Mouse (Mus musculus) thymus, adult 2 months (tissue): ENCODE measurements around the gene Gm42906. TPM values are rescaled to one million over a fixed set of nuclear protein-coding genes. Genes with fewer than 3 reads are reported as not detected.

Experiments
- DNase-seq: peaks from one replicate; pipeline ENCODE4 v3.0.0; 2021
- H3K27ac ChIP-seq: fragments of 200-500 bp; 2 replicates; pipeline ENCODE4 v1.5.1; 2012; ENCODE audit warnings: low read length, control low read depth; ENCODE audit not compliant: control insufficient read depth, insufficient read depth
- H3K27me3 ChIP-seq: fragments of 200-500 bp; 2 replicates; pipeline ENCODE4 v1.6.1; 2012; ENCODE audit warnings: mild to moderate bottlenecking, low read length, moderate library complexity, mixed read lengths; ENCODE audit not compliant: control insufficient read depth, insufficient read depth
- H3K36me3 ChIP-seq: fragments of 200-500 bp; 2 replicates; pipeline ENCODE4 v1.6.1; 2012; ENCODE audit warnings: mild to moderate bottlenecking, low read length, moderate library complexity; ENCODE audit not compliant: control insufficient read depth, insufficient read depth
- H3K4me1 ChIP-seq: fragments of 200-500 bp; replicated peaks from 2 replicates; pipeline ENCODE4 v1.6.1; 2012; ENCODE audit warnings: low read length; ENCODE audit not compliant: control insufficient read depth, insufficient read depth
- H3K4me3 ChIP-seq: fragments of 200-500 bp; 2 replicates; pipeline ENCODE4 v1.5.1; 2012; ENCODE audit warnings: mild to moderate bottlenecking, low read length, control low read depth, moderate library complexity; ENCODE audit not compliant: control insufficient read depth, insufficient read depth
- CTCF ChIP-seq: fragments of 200-500 bp; IDR thresholded peaks from 2 replicates; pipeline ENCODE4 v1.5.1; 2012; ENCODE audit warnings: mild to moderate bottlenecking, control low read depth, low read length, moderate library complexity, borderline replicate concordance; ENCODE audit not compliant: control insufficient read depth, poor library complexity, insufficient read depth; ENCODE audit errors: extremely low read depth
- POLR2A ChIP-seq: fragments of 200-500 bp; IDR thresholded peaks from 2 replicates; pipeline ENCODE4 v1.6.1; 2012; ENCODE audit warnings: mild to moderate bottlenecking, low read length, control low read depth, moderate library complexity; ENCODE audit not compliant: control insufficient read depth, poor library complexity, insufficient read depth; ENCODE audit errors: extremely low read depth
- WGBS: fragments of 180-500 bp; shearing (Covaris S2); methylation state at CpG from one replicate; pipeline ENCODE4 v1.1.7; 2018; 5-methylcytosine and 5-hydroxymethylcytosine counted together
- polyA plus RNA-seq: library from polyadenylated mRNA; depleted of rRNA; stranded (reverse); fragments of >200 nt; gene quantifications from 2 replicates; pipeline ENCODE4 v1.2.3, GENCODE M21; 2012

The Gm42906 gene
- polyA plus RNA-seq, 1 experiment = not detected

DNA sequence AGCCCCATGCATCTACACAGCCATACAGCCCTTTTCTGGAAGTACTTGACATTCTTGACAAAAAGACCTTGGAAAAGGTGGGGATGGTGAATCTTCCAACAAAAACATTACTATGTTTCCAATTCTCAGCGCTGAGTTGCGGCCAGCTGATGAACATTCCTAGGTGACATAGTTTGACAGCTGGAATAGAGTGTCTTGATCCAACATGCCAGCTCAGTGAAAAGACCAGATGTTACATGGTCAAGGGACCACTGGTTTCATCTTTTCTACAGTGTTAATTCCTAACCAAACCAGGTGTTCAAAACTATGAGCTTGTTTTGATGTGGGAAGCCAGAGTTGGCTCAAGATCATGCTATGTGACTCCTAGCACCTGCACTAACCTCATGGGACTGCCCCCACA, 48.8 kb downstream of the Gm42906 start:
- Histone ChIP-seq H3K4me3 (no peak overlapping the region), H3K27me3 (no peaks in the 10 kb centered on the region), H3K4me1 (peaks cover 2% of the 10 kb centered on the region; the same call in 1 of the 2 replicates), H3K36me3 (no peaks in the 10 kb centered on the region), H3K27ac (no peak overlapping the region)
- WGBS = 81% methylated on average over 2 of the region's 2 CpGs
- DNase-seq = no peak
- no peak for TF ChIP-seq CTCF
- TF ChIP-seq POLR2A = no peak

DNA sequence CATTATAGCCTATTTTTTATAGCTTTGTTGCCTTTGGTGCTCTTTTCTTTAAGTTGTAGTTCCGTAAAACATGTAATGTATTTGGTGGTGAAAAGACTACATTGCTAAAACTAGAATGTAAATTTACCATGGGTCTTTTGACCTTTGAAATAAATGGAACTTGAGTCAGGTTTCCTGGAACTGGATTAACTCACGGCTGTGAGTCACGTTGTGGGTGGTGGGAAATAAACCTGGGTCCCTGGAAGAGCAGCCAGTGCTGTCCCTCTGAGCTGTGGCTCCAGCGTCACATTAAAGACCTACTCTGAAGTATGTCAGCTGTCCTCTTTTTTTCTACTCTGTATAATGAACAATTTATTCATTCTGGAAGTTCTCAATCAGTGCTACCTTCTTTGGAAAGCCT, 51.0 kb downstream of the Gm42906 start:
- Histone ChIP-seq H3K4me3 (no peak overlapping the region), H3K36me3 (no peaks in the 10 kb centered on the region), H3K27ac (no peak overlapping the region), H3K4me1 (peaks cover 2% of the 10 kb centered on the region; the same call in 1 of the 2 replicates), H3K27me3 (no peaks in the 10 kb centered on the region)
- DNase-seq = no peak
- 92% methylated on average over 4 of the region's 4 CpGs for WGBS
- TF ChIP-seq CTCF (no peak), POLR2A (no peak)

DNA sequence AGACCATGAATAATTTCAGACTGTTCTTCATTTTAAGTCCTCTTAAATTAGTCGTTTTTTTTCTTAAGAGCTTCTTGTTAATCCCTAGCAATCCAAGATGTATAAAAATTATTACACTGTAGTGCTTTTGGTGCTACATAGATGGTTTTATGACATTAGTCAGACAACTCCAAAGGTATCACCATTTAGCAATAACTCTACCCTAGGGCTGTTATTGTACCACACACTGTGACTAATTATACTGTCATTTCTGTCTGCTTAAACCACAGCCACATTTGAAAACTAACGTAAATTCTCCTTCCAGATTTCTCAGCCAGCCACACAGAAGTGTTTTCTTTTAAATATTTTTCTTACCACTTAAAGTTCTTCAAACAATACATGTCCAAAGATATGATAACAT, 53.1 kb downstream of the Gm42906 start:
- 86% methylated on average over 2 of the region's 2 CpGs for WGBS
- H3K4me3 ChIP-seq = no peak overlapping the region
- TF ChIP-seq CTCF (no peak), POLR2A (no peak)
- H3K4me1 ChIP-seq = peaks cover 2% of the 10 kb centered on the region; the same call in 1 of the 2 replicates
- H3K36me3 ChIP-seq = no peaks in the 10 kb centered on the region
- DNase-seq = no peak
- H3K27ac ChIP-seq = no peak overlapping the region
- no peaks in the 10 kb centered on the region for H3K27me3 ChIP-seq

DNA sequence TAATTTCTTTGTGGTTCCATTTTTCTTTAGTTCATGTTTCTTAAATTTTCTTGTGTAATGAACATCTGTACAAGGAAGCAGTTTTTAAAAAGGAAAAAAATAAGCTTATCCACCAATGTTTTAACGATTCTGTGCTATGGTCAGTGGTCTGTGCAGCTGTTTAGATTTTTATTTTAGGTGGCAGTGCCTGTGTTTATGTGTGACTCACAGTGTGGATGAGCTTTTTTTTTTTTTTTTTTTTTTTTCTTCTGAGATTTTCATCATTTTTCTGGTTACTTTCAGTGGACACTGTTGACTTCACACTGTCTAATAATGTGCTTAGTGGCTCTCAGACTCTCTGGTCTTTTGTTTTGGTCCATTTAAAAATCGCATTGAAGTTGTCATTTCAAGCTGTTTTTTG, 56.8 kb downstream of the Gm42906 start:
- no peaks in the 10 kb centered on the region for H3K36me3 ChIP-seq
- TF ChIP-seq POLR2A = no peak
- TF ChIP-seq CTCF = no peak
- no peaks in the 10 kb centered on the region for H3K4me1 ChIP-seq
- 94% methylated on average over 2 of the region's 2 CpGs for WGBS
- no peak overlapping the region for H3K27ac ChIP-seq
- no peak overlapping the region for H3K4me3 ChIP-seq
- no peak for DNase-seq
- H3K27me3 ChIP-seq = no peaks in the 10 kb centered on the region

DNA sequence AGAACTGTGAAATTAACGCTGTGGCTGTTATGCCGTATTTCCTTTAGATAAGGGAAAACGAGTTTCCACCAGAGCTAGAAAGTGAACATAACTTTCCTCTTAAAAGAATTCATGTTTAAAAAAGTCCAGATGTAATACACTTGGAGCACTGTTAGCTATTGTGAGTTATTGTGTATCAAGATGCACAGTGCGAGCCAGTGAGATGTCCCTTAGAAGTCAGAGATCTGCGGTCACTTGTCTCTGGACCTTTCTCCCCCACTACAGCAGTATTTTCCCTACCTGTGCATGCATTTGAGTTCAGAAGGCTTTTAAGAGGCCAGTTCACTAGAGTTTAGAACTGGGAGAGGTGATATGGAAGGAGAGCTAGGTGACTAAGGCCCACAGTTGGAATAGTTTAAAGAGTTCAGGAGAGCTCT, 58.6 kb downstream of the Gm42906 start:
- H3K27ac ChIP-seq = no peak overlapping the region; the same call in 1 of the 2 replicates
- WGBS = 34% methylated on average over 5 of the region's 5 CpGs

DNA sequence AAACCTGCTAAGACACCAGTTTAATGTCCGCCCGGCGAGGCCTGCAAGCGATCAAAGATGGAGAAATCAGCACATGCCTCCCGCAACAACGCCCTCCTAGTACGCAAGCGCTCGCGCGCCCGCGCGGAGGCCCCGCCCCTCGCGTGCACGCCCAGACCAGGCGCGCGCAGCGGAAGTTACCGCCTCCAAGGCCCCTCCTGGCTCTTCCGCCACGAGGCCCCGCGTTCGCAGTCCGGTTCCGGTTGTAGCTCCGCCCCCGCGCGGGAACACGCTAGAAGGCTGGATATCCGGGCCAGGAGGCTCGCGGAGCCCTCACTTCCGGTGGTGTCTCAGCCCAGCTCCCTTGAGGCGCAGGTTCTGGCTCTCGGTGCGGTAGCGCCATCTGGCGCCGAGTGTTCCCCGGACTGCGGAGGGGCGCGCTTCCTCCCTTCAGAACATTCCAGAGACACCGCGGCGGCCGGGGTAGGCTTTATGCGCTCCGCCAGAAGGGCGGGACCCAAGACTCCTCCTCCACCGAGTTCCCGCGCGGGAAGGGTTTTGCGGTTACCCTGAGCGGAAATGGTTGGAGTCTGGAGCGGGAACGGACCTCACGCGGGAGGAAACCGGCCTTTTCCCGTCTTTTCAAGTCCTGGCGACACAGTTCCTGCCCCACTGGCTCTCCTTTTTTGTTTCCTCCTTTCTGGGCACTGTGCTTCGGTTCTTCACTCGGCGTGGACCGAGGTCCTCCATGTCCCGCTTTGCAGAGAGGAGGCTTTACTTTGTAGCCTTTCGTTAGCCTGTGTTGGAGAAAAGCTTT, 59.4 kb downstream of the Gm42906 start:
- Histone ChIP-seq H3K27ac (peak overlapping the region; percentile 86), H3K36me3 (no peaks in the 10 kb centered on the region), H3K4me1 (no peaks in the 10 kb centered on the region), H3K4me3 (peak overlapping the region; percentile 72), H3K27me3 (no peaks in the 10 kb centered on the region)
- TF ChIP-seq POLR2A = peak; percentile 89
- TF ChIP-seq CTCF = peak; percentile 82
- WGBS = under 1% methylated on average over 75 of the region's 75 CpGs
- peak; percentile 99 for DNase-seq

More for the DNA sequence above, 58.6 kb downstream of the Gm42906 start:
- H3K27me3 ChIP-seq = no peaks in the 10 kb centered on the region
- H3K36me3 ChIP-seq = no peaks in the 10 kb centered on the region
- no peaks in the 10 kb centered on the region for H3K4me1 ChIP-seq
- DNase-seq = peak; percentile 8
- TF ChIP-seq POLR2A = no peak
- TF ChIP-seq CTCF = no peak
- H3K4me3 ChIP-seq = no peak overlapping the region; the same call in 1 of the 2 replicates

DNA sequence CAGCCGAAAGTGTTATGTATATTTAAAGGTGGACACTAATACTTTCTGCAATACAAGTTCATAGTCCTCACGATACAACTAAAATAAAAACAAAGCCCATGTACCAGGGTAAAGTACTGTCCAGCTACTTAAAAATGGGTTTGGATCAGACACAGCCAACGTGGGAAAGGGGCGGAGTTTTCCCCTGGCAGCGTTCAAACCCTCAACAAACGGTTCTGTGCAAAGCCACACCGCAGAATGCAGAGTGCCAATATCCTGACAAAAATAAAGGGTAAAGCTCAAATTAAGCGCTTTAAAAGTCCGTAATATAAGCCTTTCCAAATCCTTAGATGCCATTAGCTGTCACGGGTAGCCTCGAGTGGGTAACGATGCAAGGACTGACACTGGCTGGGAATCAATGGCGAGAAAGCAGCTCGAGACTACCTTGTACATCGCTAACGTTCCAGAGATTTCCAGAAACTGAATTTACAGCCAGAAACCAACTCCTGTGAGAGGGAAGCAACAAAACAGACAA, 60.0 kb downstream of the Gm42906 start:
- H3K4me3 ChIP-seq = peak overlapping the region; percentile 30
- DNase-seq = peak; percentile 37
- peak overlapping the region; percentile 11; the same call in 1 of the 2 replicates for H3K27ac ChIP-seq
- 6% methylated on average over 16 of the region's 16 CpGs for WGBS
- no peaks in the 10 kb centered on the region for H3K27me3 ChIP-seq
- no peak for TF ChIP-seq CTCF
- TF ChIP-seq POLR2A = no peak
- no peaks in the 10 kb centered on the region for H3K4me1 ChIP-seq
- H3K36me3 ChIP-seq = no peaks in the 10 kb centered on the region
